Mouse (Mus musculus) bone marrow macrophage, adult 2 months (primary cell): ENCODE measurements around the gene Mark3.

Experiments
- CTCF ChIP-seq: IDR thresholded peaks from 2 replicates; pipeline ENCODE4 v1.5.1; 2012; ENCODE audit warnings: low read depth, mild to moderate bottlenecking, low read length, moderate library complexity
- POLR2A ChIP-seq: IDR thresholded peaks from 2 replicates; pipeline ENCODE4 v1.6.1; 2012; ENCODE audit warnings: mild to moderate bottlenecking, low read depth, low read length, borderline replicate concordance

- TF ChIP-seq CTCF (no peak), POLR2A (no peak)
Measured at GRCm38 (mm10) chr12:111555357-111555756, 19.0 kb upstream of the Mark3 start.
